Mouse (Mus musculus): ENCODE measurements at regions not wholly inside any gene's neighbourhood (a gene's known extent, or its start where the extent isn't known, plus 50 kb on each side); places are given as distances from the start of the nearest gene placed in this dataset.

DNA sequence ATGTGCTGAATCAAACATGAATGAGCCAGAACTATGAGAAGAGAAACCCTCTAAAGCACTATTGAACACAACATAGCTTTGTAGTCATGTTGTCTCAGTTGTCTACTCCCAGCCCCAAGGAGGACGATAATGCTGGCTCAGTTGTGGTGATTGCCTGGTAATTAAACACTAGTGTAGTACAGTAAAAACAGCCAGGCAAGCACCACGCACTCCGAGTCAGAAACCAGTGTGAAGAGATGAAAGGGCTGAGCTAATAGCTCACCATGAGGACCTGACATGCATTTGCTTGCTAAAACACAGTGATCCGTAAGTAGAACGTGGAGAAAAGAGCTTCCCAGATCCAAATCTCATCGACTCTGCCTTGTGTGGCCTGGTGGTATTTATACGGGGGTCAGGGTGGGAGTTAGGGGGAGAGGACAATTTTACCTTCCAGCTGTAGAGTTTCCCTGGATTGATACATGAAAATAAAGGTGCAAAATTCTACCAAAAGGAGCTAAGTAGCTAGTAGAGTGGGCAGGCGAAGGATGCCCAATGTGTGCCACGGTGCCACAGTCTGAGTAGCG lies 80.0 kb upstream of the Otx2 start:
- H3K4me3 ChIP-seq (ENCODE audit: low read depth, low read length) = no peak overlapping the region
- WGBS = 10% methylated on average over 10 of the region's 10 CpGs
- H3K27me3 ChIP-seq (ENCODE audit: control insufficient read depth, insufficient read depth, low read length) = peaks cover 2% of the 10 kb centered on the region; the same call in 1 of the 2 replicates
- DNase-seq (ENCODE audit: low spot score) (peak; percentile 34), ATAC-seq (ENCODE audit: low FRiP score) (0 out of 2 replicates have a peak, but pooled peaks have one; percentile 21)
- no peaks in the 10 kb centered on the region for H3K36me3 ChIP-seq (ENCODE audit: control insufficient read depth, insufficient read depth, low read length)
- no peak overlapping the region for H3K9ac ChIP-seq (ENCODE audit: low read depth, low read length)
- H3K4me2 ChIP-seq (replicated peaks; ENCODE audit: low read depth, low read length) = no peak overlapping the region
- peak overlapping the region; percentile 42; the same call in 1 of the 2 replicates for H3K27ac ChIP-seq (ENCODE audit: low read depth, low read length)
- H3K9me3 ChIP-seq (ENCODE audit: control insufficient read depth, low read length) = no peaks in the 10 kb centered on the region
- H3K4me1 ChIP-seq (replicated peaks; ENCODE audit: control insufficient read depth, insufficient read depth, low read length) = peaks cover 10% of the 10 kb centered on the region

DNA sequence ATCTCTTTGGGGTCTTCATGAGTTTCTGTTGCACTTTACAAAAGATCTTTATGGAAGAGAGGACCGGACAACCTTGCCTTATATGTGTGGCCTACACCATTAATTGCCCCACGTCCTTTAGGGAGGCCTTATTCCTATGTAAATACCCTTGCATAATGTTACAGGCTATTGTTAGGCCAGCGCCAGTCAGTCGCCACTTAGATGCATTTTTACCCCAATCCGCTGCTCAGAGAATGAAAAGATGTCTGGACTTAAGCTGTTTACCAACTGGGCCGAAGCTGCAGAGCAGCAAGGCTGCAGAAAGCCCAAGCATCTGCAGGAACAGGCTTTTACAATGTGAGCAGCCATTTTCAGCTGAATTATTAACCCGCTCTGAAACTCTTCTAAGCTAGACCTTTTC lies 79.5 kb upstream of the Otx2 start:
- peaks cover 2% of the 10 kb centered on the region; the same call in 1 of the 2 replicates for H3K27me3 ChIP-seq (ENCODE audit: control insufficient read depth, insufficient read depth, low read length)
- H3K36me3 ChIP-seq (ENCODE audit: control insufficient read depth, insufficient read depth, low read length) = no peaks in the 10 kb centered on the region
- H3K9me3 ChIP-seq (ENCODE audit: control insufficient read depth, low read length) = no peaks in the 10 kb centered on the region
- peaks cover 10% of the 10 kb centered on the region for H3K4me1 ChIP-seq (replicated peaks; ENCODE audit: control insufficient read depth, insufficient read depth, low read length)
- no peak for ATAC-seq (ENCODE audit: low FRiP score)
- WGBS = 22% methylated on average over 7 of the region's 7 CpGs
- H3K9ac ChIP-seq (ENCODE audit: low read depth, low read length) = no peak overlapping the region
- no peak overlapping the region; the same call in 1 of the 2 replicates for H3K27ac ChIP-seq (ENCODE audit: low read depth, low read length)
- H3K4me3 ChIP-seq (ENCODE audit: low read depth, low read length) = no peak overlapping the region
- no peak overlapping the region for H3K4me2 ChIP-seq (replicated peaks; ENCODE audit: low read depth, low read length)
- DNase-seq (ENCODE audit: low spot score) = peak; percentile 40

DNA sequence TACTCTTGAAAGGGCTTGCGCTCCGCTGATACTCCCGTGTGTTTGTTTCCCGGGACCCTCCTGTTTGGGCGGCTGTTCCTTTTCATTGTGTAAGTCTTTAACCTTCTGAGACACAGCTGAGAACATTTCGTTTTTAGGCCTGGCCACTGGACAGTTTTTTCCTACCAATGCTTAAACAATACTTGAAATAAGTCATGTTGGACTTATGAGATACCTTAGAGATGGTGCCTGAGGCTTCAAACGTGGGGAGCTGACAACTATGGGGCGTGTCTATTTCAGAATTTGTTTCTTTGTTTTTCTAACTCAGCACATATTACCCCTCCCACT lies 78.9 kb upstream of the Otx2 start:
- Histone ChIP-seq H3K27ac (ENCODE audit: low read depth, low read length) (no peak overlapping the region), H3K4me1 (replicated peaks; ENCODE audit: control insufficient read depth, insufficient read depth, low read length) (peaks cover 10% of the 10 kb centered on the region), H3K4me3 (ENCODE audit: low read depth, low read length) (no peak overlapping the region), H3K4me2 (replicated peaks; ENCODE audit: low read depth, low read length) (peak overlapping the region; percentile 31), H3K9me3 (ENCODE audit: control insufficient read depth, low read length) (no peaks in the 10 kb centered on the region), H3K36me3 (ENCODE audit: control insufficient read depth, insufficient read depth, low read length) (no peaks in the 10 kb centered on the region), H3K9ac (ENCODE audit: low read depth, low read length) (no peak overlapping the region), H3K27me3 (ENCODE audit: control insufficient read depth, insufficient read depth, low read length) (peaks cover 2% of the 10 kb centered on the region; the same call in 1 of the 2 replicates)
- ATAC-seq (ENCODE audit: low FRiP score) (no peak), DNase-seq (ENCODE audit: low spot score) (peak; percentile 31)
- 28% methylated on average over 8 of the region's 8 CpGs for WGBS

DNA sequence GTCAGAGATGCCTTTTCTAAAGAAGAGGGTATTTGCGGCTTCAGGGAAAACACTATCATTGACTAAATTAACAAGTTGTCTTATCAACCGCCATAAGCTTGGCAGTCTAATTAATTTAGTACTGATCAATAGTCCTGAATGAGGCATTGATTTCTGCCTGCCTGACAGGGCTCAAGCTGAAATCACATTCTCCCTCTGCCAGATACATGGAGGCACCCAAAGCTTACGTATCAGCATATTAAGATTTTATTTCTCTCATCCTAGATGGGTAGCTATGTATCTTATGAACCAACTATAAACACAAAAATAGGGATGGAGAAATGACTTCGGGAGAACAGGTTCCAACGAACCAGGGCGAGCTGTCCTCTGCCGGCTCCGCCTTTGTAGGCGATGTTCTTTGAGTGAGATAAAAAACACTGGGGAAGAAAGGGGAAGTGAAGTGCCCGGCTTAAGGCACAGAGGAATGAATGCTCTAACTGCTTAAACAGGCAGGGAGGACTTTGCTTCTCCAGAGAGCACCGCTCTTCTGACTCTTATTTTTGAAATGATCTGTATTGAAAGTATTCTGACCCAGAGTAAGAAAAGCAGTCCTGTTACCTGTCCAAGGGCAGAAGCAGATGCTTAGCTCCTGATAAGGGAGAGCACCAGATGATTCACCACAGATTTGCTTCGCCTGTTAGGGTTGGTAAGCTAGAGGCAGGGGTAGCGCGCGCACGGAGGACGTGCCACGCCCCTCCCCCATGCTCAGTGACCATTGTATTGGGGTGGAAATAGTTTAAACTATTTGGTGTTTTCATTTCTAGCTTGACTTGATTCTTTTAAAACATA lies 78.3 kb upstream of the Otx2 start:
- Histone ChIP-seq H3K4me2 (replicated peaks; ENCODE audit: low read depth, low read length) (peak overlapping the region; percentile 31), H3K27me3 (ENCODE audit: control insufficient read depth, insufficient read depth, low read length) (peaks cover 2% of the 10 kb centered on the region; the same call in 1 of the 2 replicates), H3K4me1 (replicated peaks; ENCODE audit: control insufficient read depth, insufficient read depth, low read length) (peaks cover 10% of the 10 kb centered on the region), H3K27ac (ENCODE audit: low read depth, low read length) (no peak overlapping the region), H3K9ac (ENCODE audit: low read depth, low read length) (no peak overlapping the region), H3K4me3 (ENCODE audit: low read depth, low read length) (0 out of 2 replicates have a peak overlapping the region, but pooled peaks have one; percentile 8), H3K36me3 (ENCODE audit: control insufficient read depth, insufficient read depth, low read length) (no peaks in the 10 kb centered on the region), H3K9me3 (ENCODE audit: control insufficient read depth, low read length) (no peaks in the 10 kb centered on the region)
- 12% methylated on average over 18 of the region's 18 CpGs for WGBS
- no peak for ATAC-seq (ENCODE audit: low FRiP score)
- DNase-seq (ENCODE audit: low spot score) = peak; percentile 49

DNA sequence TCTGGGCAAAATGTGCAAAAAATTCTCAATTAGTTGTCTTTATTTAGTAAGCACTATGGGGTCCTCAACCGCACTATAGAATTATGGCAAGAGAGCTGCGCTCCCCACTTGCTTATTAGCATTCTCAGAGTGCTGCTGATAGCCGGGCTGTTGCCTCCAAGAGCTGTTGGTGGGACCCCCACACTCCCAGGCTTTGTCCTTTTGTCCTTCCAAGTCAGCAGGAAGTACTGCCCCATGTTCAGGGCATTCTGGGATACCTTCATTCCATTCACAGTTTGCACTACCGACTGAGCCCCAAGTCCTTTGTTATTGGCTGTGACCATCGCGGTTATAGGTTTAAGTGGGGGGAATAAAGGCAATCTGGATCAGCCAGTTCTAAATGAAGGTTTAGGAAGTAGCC lies 77.4 kb upstream of the Otx2 start:
- H3K9ac ChIP-seq (ENCODE audit: low read depth, low read length) = no peak overlapping the region
- H3K4me1 ChIP-seq (replicated peaks; ENCODE audit: control insufficient read depth, insufficient read depth, low read length) = peaks cover 10% of the 10 kb centered on the region
- 21% methylated on average over 6 of the region's 6 CpGs for WGBS
- ATAC-seq (ENCODE audit: low FRiP score) (0 out of 2 replicates have a peak, but pooled peaks have one; percentile 22), DNase-seq (ENCODE audit: low spot score) (peak; percentile 40)
- peaks cover 2% of the 10 kb centered on the region; the same call in 1 of the 2 replicates for H3K27me3 ChIP-seq (ENCODE audit: control insufficient read depth, insufficient read depth, low read length)
- H3K9me3 ChIP-seq (ENCODE audit: control insufficient read depth, low read length) = no peaks in the 10 kb centered on the region
- H3K4me2 ChIP-seq (replicated peaks; ENCODE audit: low read depth, low read length) = no peak overlapping the region
- H3K36me3 ChIP-seq (ENCODE audit: control insufficient read depth, insufficient read depth, low read length) = no peaks in the 10 kb centered on the region
- no peak overlapping the region for H3K4me3 ChIP-seq (ENCODE audit: low read depth, low read length)
- H3K27ac ChIP-seq (ENCODE audit: low read depth, low read length) = no peak overlapping the region

DNA sequence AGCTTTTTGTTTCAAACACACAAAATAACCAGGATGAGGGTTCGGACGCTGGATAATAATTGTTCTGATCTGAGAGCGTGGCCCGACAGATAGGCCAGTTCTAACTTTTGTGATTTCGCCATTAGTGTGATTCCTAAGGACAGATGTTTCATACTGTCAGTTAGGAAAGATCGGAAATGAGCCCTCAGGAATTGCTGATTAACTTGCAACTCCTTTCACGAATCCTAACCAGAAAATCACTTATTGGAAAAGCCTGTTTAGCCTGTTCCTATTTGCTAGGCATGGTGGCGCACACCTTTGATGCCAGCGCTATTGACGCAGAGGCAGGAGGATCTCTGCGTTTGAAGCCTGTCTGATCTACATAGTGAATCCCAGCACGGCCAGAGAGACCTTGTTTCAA lies 75.4 kb upstream of the Otx2 start:
- peaks cover 2% of the 10 kb centered on the region; the same call in 1 of the 2 replicates for H3K27me3 ChIP-seq (ENCODE audit: control insufficient read depth, insufficient read depth, low read length)
- H3K4me2 ChIP-seq (replicated peaks; ENCODE audit: low read depth, low read length) = no peak overlapping the region
- H3K4me3 ChIP-seq (ENCODE audit: low read depth, low read length) = no peak overlapping the region
- DNase-seq (ENCODE audit: low spot score) (no peak), ATAC-seq (ENCODE audit: low FRiP score) (no peak)
- H3K9me3 ChIP-seq (ENCODE audit: control insufficient read depth, low read length) = no peaks in the 10 kb centered on the region
- no peak overlapping the region for H3K9ac ChIP-seq (ENCODE audit: low read depth, low read length)
- 93% methylated on average over 12 of the region's 12 CpGs for WGBS
- H3K36me3 ChIP-seq (ENCODE audit: control insufficient read depth, insufficient read depth, low read length) = no peaks in the 10 kb centered on the region
- no peak overlapping the region for H3K27ac ChIP-seq (ENCODE audit: low read depth, low read length)
- H3K4me1 ChIP-seq (replicated peaks; ENCODE audit: control insufficient read depth, insufficient read depth, low read length) = peaks cover 7% of the 10 kb centered on the region

DNA sequence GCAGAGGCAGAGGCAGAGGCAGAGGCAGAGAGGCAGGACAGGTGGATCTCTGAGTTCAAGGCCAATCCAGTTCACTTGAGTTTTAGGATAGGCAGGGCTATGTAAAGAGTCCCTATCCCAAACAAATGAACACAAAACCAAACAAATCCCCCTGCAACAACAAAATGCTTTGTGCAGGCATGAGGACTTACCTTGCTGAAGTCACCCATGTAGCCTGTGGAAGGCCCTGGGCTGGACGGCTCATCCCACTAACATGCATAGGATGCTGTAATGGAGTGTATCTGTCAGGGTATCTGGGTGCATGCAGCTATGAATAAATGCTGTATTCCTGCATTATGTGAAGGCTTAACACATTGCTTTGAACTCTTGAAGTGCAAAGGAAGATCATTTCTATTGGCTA lies 74.3 kb upstream of the Otx2 start:
- no peak overlapping the region for H3K9ac ChIP-seq (ENCODE audit: low read depth, low read length)
- no peak overlapping the region for H3K4me2 ChIP-seq (replicated peaks; ENCODE audit: low read depth, low read length)
- no peaks in the 10 kb centered on the region for H3K36me3 ChIP-seq (ENCODE audit: control insufficient read depth, insufficient read depth, low read length)
- H3K27ac ChIP-seq (ENCODE audit: low read depth, low read length) = no peak overlapping the region
- ATAC-seq (ENCODE audit: low FRiP score) = no peak
- H3K27me3 ChIP-seq (ENCODE audit: control insufficient read depth, insufficient read depth, low read length) = peaks cover 2% of the 10 kb centered on the region; the same call in 1 of the 2 replicates
- no peak overlapping the region for H3K4me3 ChIP-seq (ENCODE audit: low read depth, low read length)
- H3K9me3 ChIP-seq (ENCODE audit: control insufficient read depth, low read length) = no peaks in the 10 kb centered on the region
- DNase-seq (ENCODE audit: low spot score) = no peak
- H3K4me1 ChIP-seq (replicated peaks; ENCODE audit: control insufficient read depth, insufficient read depth, low read length) = peaks cover 2% of the 10 kb centered on the region
- 94% methylated on average over 1 of the region's 1 CpGs for WGBS

DNA sequence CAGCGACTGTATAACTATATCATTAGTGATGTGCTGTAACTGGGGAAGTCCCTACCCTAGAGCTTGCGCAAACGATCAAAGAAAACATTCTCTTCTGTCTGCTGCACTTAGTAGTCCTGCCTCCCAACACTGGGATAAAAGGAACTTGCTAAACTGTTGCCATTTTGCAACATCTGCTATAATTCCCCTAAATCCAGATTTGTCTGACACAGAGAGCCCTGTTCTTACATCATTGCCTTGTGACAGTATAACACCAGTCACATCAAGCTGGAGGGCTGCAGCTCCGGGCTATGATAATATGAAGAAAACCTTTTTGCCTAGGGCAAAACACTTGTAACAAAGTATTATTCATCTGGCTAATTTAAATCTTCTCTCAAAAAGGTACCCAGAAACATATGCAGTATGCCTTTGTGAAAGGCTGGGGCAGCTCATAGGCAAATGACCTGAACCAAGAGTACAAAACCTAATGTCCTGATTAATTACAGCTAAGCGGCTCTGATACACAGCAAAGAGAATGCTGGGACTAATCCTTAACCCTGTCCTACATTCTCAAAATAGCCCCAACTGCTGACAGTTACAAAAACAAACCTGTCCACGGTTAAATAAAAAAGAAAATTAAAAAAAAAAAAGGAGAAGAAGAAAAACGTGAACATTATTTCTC lies 67.5 kb upstream of the Otx2 start:
- Histone ChIP-seq H3K27me3 (ENCODE audit: control insufficient read depth, insufficient read depth, low read length) (no peaks in the 10 kb centered on the region), H3K4me1 (replicated peaks; ENCODE audit: control insufficient read depth, insufficient read depth, low read length) (no peaks in the 10 kb centered on the region), H3K27ac (ENCODE audit: low read depth, low read length) (no peak overlapping the region), H3K4me3 (ENCODE audit: low read depth, low read length) (no peak overlapping the region), H3K9me3 (ENCODE audit: control insufficient read depth, low read length) (no peaks in the 10 kb centered on the region), H3K9ac (ENCODE audit: low read depth, low read length) (no peak overlapping the region), H3K36me3 (ENCODE audit: control insufficient read depth, insufficient read depth, low read length) (no peaks in the 10 kb centered on the region), H3K4me2 (replicated peaks; ENCODE audit: low read depth, low read length) (no peak overlapping the region)
- 65% methylated on average over 7 of the region's 7 CpGs for WGBS
- no peak for ATAC-seq (ENCODE audit: low FRiP score)
- no peak for DNase-seq (ENCODE audit: low spot score)

All from hindbrain, embryonic 11.5 days (tissue).